Mouse (Mus musculus): ENCODE measurements around the gene Ehhadh. TPM values are rescaled to one million over a fixed set of nuclear protein-coding genes. Genes with fewer than 3 reads are reported as not detected.

The Ehhadh gene
- total RNA-seq (2023): under 1 TPM; 0.33 to 0.38 TPM

DNA sequence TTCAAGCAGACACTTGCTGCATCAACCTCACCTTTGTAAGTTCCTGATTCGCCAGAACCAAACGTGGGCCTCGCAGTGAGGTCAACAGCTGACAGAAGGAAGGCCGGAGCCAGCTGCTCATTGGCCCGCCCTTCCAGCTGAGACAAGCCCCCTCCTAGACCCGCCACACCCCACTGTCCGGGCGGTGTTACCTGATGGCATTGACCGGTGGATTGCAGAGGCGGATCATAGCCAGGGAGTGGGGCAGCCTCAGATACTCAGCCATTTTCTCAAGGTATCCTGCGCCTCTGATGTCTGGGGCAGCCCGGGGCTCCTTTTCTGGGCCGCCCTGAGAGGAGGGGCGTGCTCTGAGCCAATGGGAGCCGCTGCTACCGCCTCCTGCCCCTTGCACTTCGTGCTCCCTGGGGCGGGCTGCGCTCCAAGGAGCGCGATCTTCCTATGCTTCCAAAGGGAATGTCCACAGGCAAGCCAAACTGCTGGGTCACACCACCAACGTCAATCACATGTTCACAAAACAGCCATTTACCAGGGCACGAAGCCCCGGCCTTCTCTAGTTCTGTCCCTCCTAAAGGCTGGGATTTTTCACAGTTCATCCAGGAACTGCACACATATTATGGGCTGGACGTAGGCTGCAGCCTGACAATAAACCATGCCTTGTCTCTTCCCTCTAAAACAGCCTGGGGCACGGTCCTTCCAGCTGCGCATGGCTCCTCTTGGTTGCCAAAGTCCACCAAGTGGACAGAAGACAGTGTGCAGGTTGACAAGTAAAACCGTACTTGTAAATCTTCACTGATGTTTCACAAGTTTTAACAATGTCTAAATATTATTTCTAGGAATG, at the start of gene Ehhadh:
TSS of gene Ehhadh (minus strand) at position 292 of the 838 bp plus-strand sequence.

DNA sequence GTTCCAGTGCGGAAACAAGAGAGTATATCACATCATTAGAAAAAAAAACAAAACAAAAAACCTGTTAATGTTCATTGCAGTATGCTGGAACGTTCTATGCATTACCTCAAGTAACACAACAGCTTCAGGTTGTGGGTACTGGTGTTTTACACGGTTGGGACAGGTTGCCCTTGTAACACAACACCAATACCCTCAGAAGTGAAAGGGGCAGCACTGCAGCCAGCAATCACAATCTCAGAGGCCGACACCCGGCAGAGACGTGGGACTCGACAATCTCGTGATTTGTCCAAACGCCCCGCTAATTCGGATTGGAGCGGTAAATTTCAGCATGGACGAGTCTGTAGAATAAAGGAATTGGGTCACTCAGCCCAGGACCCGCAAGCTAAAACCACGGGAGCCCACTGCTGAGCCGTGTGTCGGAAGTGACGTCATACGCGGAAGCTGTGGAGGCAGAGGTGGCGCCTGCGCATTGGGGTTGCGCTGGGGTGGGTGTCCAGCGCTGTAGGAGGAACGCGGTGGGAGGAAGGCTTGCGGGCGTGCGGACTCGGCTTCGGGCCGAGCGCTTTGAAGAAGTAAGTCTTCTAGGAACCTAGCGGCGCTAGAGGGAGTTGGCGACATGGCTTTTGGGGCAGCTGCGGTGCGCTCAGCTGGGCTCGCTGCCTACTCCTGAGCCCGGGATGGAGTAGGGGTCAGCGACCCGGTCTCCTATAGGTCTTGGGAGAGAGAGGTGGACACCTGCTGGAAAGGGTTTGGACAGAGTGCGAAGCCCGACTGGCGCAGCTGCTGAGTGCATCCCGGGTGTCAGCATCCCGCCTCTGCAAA, 6.5 kb upstream of the Ehhadh start, which contains the start of gene Map3k13:
TSS of gene Map3k13 (plus strand) at position 472 of the 822 bp plus-strand sequence.

Other genes starting within 250 kb of the Ehhadh start
- 1 to 10 TPM; 1.8 to 5.8 TPM for gene 2510009E07Rik, start 93.1 kb downstream of the Ehhadh start, total RNA-seq (2023)
- gene Map3k13, start 6.5 kb upstream of the Ehhadh start, total RNA-seq (2023): under 1 TPM in 1 of 2 experiments, not detected in 1; 0.07 TPM
- 1 to 10 TPM; 1.5 to 2.8 TPM for gene Tmem41a, start 159.7 kb upstream of the Ehhadh start, total RNA-seq (2023)
- gene Liph, start 207.9 kb upstream of the Ehhadh start, total RNA-seq (2023): under 1 TPM in 1 of 2 experiments, not detected in 1; 0.51 TPM
- gene Senp2, start 221.7 kb upstream of the Ehhadh start, total RNA-seq (2023): 10 to 100 TPM; 70.2 to 73.6 TPM